Mouse (Mus musculus): ENCODE results near the gene Pabpc4. TPM values are rescaled to one million over a fixed set of nuclear protein-coding genes. Genes with fewer than 3 reads are reported as not detected.

The Pabpc4 gene
- polyA plus RNA-seq, 1 experiment = 7.4 TPM

DNA sequence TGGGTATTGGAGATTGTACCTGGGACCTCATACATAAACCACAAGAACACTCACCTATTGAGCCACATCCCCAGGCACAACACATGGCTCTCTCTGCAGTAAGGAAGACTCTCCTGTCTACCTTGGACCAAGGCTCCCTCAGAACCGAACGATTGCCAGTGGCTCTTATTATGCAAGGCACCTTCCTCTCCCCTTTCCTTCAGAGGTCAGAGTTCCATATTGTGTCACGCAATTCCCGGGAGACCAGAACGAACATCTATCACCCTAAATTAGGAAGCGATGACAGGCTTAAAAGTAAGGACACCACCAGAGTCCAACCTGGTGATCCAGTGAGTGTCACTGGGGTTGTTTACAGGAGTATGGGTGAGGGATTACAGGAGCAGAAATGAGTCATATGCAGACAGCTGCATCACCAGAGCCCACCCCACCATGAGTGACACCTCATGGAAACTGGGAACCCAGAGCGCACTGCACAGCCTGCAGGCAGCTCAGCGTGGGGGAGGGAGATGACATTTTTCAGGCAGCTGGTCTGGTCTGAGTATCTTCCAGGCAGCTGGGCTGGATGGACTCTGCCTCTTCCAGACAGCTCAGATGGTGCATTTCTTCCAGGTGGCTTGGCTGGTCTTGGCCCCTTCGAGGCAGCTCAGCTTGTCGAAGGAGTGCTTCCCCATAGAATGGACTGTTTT is 36.3 kb upstream of the Pabpc4 start:
- no peaks in the 10 kb centered on the region; the same call in 1 of the 2 replicates for H3K4me1 ChIP-seq (ENCODE audit: control insufficient read depth, insufficient read depth, low read length)
- H3K27ac ChIP-seq (ENCODE audit: control insufficient read depth, insufficient read depth, low read depth, low read length) = no peak overlapping the region
- no peak overlapping the region for H3K4me3 ChIP-seq (ENCODE audit: control insufficient read depth, low read depth, low read length)
- TF ChIP-seq CTCF (IDR thresholded peaks at IDR 0.05; ENCODE audit: control insufficient read depth, insufficient read depth, insufficient replicate concordance, low read depth, low read length) (no peak), POLR2A (IDR thresholded peaks at IDR 0.05; ENCODE audit: control insufficient read depth, low read depth, low read length) (no peak)
- H3K27me3 ChIP-seq (ENCODE audit: control insufficient read depth, insufficient read depth, low read length) = no peaks in the 10 kb centered on the region
- no peaks in the 10 kb centered on the region for H3K36me3 ChIP-seq (ENCODE audit: control insufficient read depth, insufficient read depth, low read length)

GRCm38 (mm10) chr4:123227707-123228106 is 34.4 kb upstream of the Pabpc4 start:
- Histone ChIP-seq H3K4me3 (ENCODE audit: control insufficient read depth, low read depth, low read length) (no peak overlapping the region), H3K36me3 (ENCODE audit: control insufficient read depth, insufficient read depth, low read length) (no peaks in the 10 kb centered on the region), H3K4me1 (ENCODE audit: control insufficient read depth, insufficient read depth, low read length) (no peaks in the 10 kb centered on the region; the same call in 1 of the 2 replicates), H3K27me3 (ENCODE audit: control insufficient read depth, insufficient read depth, low read length) (no peaks in the 10 kb centered on the region), H3K27ac (ENCODE audit: control insufficient read depth, insufficient read depth, low read depth, low read length) (no peak overlapping the region)
- TF ChIP-seq CTCF (IDR thresholded peaks at IDR 0.05; ENCODE audit: control insufficient read depth, insufficient read depth, insufficient replicate concordance, low read depth, low read length) (no peak), POLR2A (IDR thresholded peaks at IDR 0.05; ENCODE audit: control insufficient read depth, low read depth, low read length) (no peak)

- Histone ChIP-seq H3K4me1 (ENCODE audit: control insufficient read depth, insufficient read depth, low read length) (peaks cover 1% of the 10 kb centered on the region), H3K27me3 (ENCODE audit: control insufficient read depth, insufficient read depth, low read length) (no peaks in the 10 kb centered on the region), H3K36me3 (ENCODE audit: control insufficient read depth, insufficient read depth, low read length) (no peaks in the 10 kb centered on the region), H3K4me3 (ENCODE audit: control insufficient read depth, low read depth, low read length) (no peak overlapping the region), H3K27ac (ENCODE audit: control insufficient read depth, insufficient read depth, low read depth, low read length) (peak overlapping the region; percentile 12; the same call in 1 of the 2 replicates)
- TF ChIP-seq CTCF (IDR thresholded peaks at IDR 0.05; ENCODE audit: control insufficient read depth, insufficient read depth, insufficient replicate concordance, low read depth, low read length) (no peak), POLR2A (IDR thresholded peaks at IDR 0.05; ENCODE audit: control insufficient read depth, low read depth, low read length) (no peak)
Observed at GRCm38 (mm10) chr4:123228270-123228669, 33.9 kb upstream of the Pabpc4 start.

- TF ChIP-seq CTCF (IDR thresholded peaks at IDR 0.05; ENCODE audit: control insufficient read depth, insufficient read depth, insufficient replicate concordance, low read depth, low read length) (no peak), POLR2A (IDR thresholded peaks at IDR 0.05; ENCODE audit: control insufficient read depth, low read depth, low read length) (no peak)
- H3K27me3 ChIP-seq (ENCODE audit: control insufficient read depth, insufficient read depth, low read length) = no peaks in the 10 kb centered on the region
- no peaks in the 10 kb centered on the region for H3K36me3 ChIP-seq (ENCODE audit: control insufficient read depth, insufficient read depth, low read length)
- H3K4me1 ChIP-seq (ENCODE audit: control insufficient read depth, insufficient read depth, low read length) = peaks cover 2% of the 10 kb centered on the region
- no peak overlapping the region for H3K27ac ChIP-seq (ENCODE audit: control insufficient read depth, insufficient read depth, low read depth, low read length)
- H3K4me3 ChIP-seq (ENCODE audit: control insufficient read depth, low read depth, low read length) = no peak overlapping the region
Observed at GRCm38 (mm10) chr4:123229166-123229565, 33.0 kb upstream of the Pabpc4 start.

GRCm38 (mm10) chr4:123232841-123233240 is 29.3 kb upstream of the Pabpc4 start:
- no peak for TF ChIP-seq CTCF (IDR thresholded peaks at IDR 0.05; ENCODE audit: control insufficient read depth, insufficient read depth, insufficient replicate concordance, low read depth, low read length)
- no peak for TF ChIP-seq POLR2A (IDR thresholded peaks at IDR 0.05; ENCODE audit: control insufficient read depth, low read depth, low read length)
- Histone ChIP-seq H3K4me3 (ENCODE audit: control insufficient read depth, low read depth, low read length) (no peak overlapping the region), H3K27me3 (ENCODE audit: control insufficient read depth, insufficient read depth, low read length) (no peaks in the 10 kb centered on the region), H3K36me3 (ENCODE audit: control insufficient read depth, insufficient read depth, low read length) (no peaks in the 10 kb centered on the region), H3K4me1 (ENCODE audit: control insufficient read depth, insufficient read depth, low read length) (peaks cover 2% of the 10 kb centered on the region), H3K27ac (ENCODE audit: control insufficient read depth, insufficient read depth, low read depth, low read length) (no peak overlapping the region)

DNA sequence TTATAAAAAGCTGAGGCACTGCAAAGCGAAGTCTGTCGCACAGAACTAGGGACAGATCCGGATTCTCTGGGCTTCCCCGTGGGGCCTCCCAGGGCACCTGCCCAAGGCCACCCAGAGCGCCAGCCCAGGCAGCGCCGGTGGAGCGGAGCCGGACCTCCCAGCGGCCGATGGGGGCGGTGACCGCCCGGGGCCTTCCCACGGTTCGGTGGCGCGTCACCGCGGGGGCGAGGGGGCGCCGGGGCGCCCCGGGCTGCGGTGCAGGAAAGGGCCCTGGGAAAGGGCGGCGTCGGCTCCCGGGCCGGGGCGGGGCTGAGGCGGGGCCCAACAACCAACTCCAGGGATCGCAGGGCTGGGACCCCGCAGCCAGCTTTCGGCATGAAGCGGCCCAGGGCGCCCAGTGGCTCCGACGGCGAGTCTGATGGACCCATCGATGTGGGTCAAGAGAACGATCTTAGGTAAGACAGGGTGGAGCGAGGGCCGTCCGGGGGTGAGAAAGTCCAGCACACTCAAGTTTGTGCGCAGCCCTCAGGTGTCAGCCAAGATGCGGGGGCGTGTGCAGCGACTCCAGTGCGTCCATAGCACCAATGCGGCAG is 28.6 kb upstream of the Pabpc4 start, which contains the start of gene Heyl:
Gene Heyl, plus strand, starts transcription at position 65 of the 593 bp plus-strand sequence.
- Histone ChIP-seq H3K36me3 (ENCODE audit: control insufficient read depth, insufficient read depth, low read length) (no peaks in the 10 kb centered on the region), H3K4me3 (ENCODE audit: control insufficient read depth, low read depth, low read length) (peak within 1 kb of the TSS; percentile 40), H3K4me1 (ENCODE audit: control insufficient read depth, insufficient read depth, low read length) (peaks cover 2% of the 10 kb centered on the region), H3K27me3 (ENCODE audit: control insufficient read depth, insufficient read depth, low read length) (no peaks in the 10 kb centered on the region), H3K27ac (ENCODE audit: control insufficient read depth, insufficient read depth, low read depth, low read length) (no peak within 1 kb of the TSS)
- TF ChIP-seq CTCF (IDR thresholded peaks at IDR 0.05; ENCODE audit: control insufficient read depth, insufficient read depth, insufficient replicate concordance, low read depth, low read length) = no peak
- no peak for TF ChIP-seq POLR2A (IDR thresholded peaks at IDR 0.05; ENCODE audit: control insufficient read depth, low read depth, low read length)

GRCm38 (mm10) chr4:123235835-123236430 is 26.2 kb upstream of the Pabpc4 start:
- Histone ChIP-seq H3K36me3 (ENCODE audit: control insufficient read depth, insufficient read depth, low read length) (no peaks in the 10 kb centered on the region), H3K27me3 (ENCODE audit: control insufficient read depth, insufficient read depth, low read length) (no peaks in the 10 kb centered on the region), H3K4me1 (ENCODE audit: control insufficient read depth, insufficient read depth, low read length) (peaks cover 12% of the 10 kb centered on the region), H3K27ac (ENCODE audit: control insufficient read depth, insufficient read depth, low read depth, low read length) (no peak overlapping the region), H3K4me3 (ENCODE audit: control insufficient read depth, low read depth, low read length) (no peak overlapping the region)
- TF ChIP-seq POLR2A (IDR thresholded peaks at IDR 0.05; ENCODE audit: control insufficient read depth, low read depth, low read length) (no peak), CTCF (IDR thresholded peaks at IDR 0.05; ENCODE audit: control insufficient read depth, insufficient read depth, insufficient replicate concordance, low read depth, low read length) (no peak)
